Mouse (Mus musculus): Measurements from ENCODE around the gene Mdm1. TPM values are rescaled to one million over a fixed set of nuclear protein-coding genes. Genes with fewer than 3 reads are reported as not detected.
"Not testable (repeated sequence)": the region's sequence is repeated elsewhere in the genome, so short reads cannot be mapped to it uniquely, and the experiment has no call there.

Mdm1 gene
- polyA plus RNA-seq, 1 experiment from 2014 or later: 20.7 TPM

GRCm38 (mm10) chr10:118169212-118169611 lies 27.6 kb downstream of the Mdm1 start:
- H3K36me3 ChIP-seq: peaks cover 21% of the 10 kb centered on the region
- no peak overlapping the region for H3K4me3 ChIP-seq
- no peaks in the 10 kb centered on the region for H3K9me3 ChIP-seq
- no peak overlapping the region for H3K4me2 ChIP-seq
- H3K27ac ChIP-seq: no peak overlapping the region
- H3K4me1 ChIP-seq: no peaks in the 10 kb centered on the region
- WGBS: 78% methylated on average over 12 of the region's 12 CpGs
- no peak overlapping the region for H3K9ac ChIP-seq
- H3K27me3 ChIP-seq: no peaks in the 10 kb centered on the region
- no peak for ATAC-seq (ENCODE audit: insufficient number of reproducible peaks, low FRiP score, low TSS enrichment, low read depth)

- no peak overlapping the region for H3K27ac ChIP-seq
- no peak overlapping the region for H3K4me3 ChIP-seq
- WGBS: 54% methylated on average over 8 of the region's 8 CpGs
- no peaks in the 10 kb centered on the region for H3K9me3 ChIP-seq
- H3K36me3 ChIP-seq: no peaks in the 10 kb centered on the region
- H3K4me1 ChIP-seq: no peaks in the 10 kb centered on the region
- H3K9ac ChIP-seq: no peak overlapping the region
- no peaks in the 10 kb centered on the region for H3K27me3 ChIP-seq
- no peak overlapping the region for H3K4me2 ChIP-seq
- ATAC-seq (ENCODE audit: insufficient number of reproducible peaks, low FRiP score, low TSS enrichment, low read depth): no peak
Observed at GRCm38 (mm10) chr10:118172416-118172815, 30.8 kb downstream of the Mdm1 start.

- H3K4me3 ChIP-seq: no peak overlapping the region
- no peak overlapping the region for H3K9ac ChIP-seq
- H3K36me3 ChIP-seq: no peaks in the 10 kb centered on the region
- 76% methylated on average over 3 of the region's 3 CpGs for WGBS
- H3K27ac ChIP-seq: no peak overlapping the region
- H3K4me2 ChIP-seq: no peak overlapping the region
- no peak for ATAC-seq (ENCODE audit: insufficient number of reproducible peaks, low FRiP score, low TSS enrichment, low read depth)
- no peaks in the 10 kb centered on the region for H3K4me1 ChIP-seq
- H3K27me3 ChIP-seq: no peaks in the 10 kb centered on the region
- no peaks in the 10 kb centered on the region for H3K9me3 ChIP-seq
Observed at GRCm38 (mm10) chr10:118172876-118173275, 31.3 kb downstream of the Mdm1 start.

- H3K36me3 ChIP-seq; H3K4me2 ChIP-seq; H3K27ac ChIP-seq; ATAC-seq (ENCODE audit: insufficient number of reproducible peaks, low FRiP score, low TSS enrichment, low read depth); H3K9ac ChIP-seq; H3K4me3 ChIP-seq; H3K4me1 ChIP-seq; H3K9me3 ChIP-seq; H3K27me3 ChIP-seq: not testable (repeated sequence)
- WGBS: 81% methylated on average over 4 of the region's 4 CpGs
Observed at GRCm38 (mm10) chr10:118175542-118175941, 33.9 kb downstream of the Mdm1 start.

- ATAC-seq (ENCODE audit: insufficient number of reproducible peaks, low FRiP score, low TSS enrichment, low read depth): no peak
- H3K27me3 ChIP-seq: no peaks in the 10 kb centered on the region
- H3K36me3 ChIP-seq: no peaks in the 10 kb centered on the region
- no peaks in the 10 kb centered on the region for H3K4me1 ChIP-seq
- H3K27ac ChIP-seq: no peak overlapping the region
- no peak overlapping the region for H3K4me2 ChIP-seq
- WGBS: 81% methylated on average over 10 of the region's 10 CpGs
- no peak overlapping the region for H3K9ac ChIP-seq
- H3K9me3 ChIP-seq: no peaks in the 10 kb centered on the region
- no peak overlapping the region for H3K4me3 ChIP-seq
Observed at GRCm38 (mm10) chr10:118178735-118179151, 37.1 kb downstream of the Mdm1 start.

GRCm38 (mm10) chr10:118179265-118179664 lies 37.7 kb downstream of the Mdm1 start:
- no peak overlapping the region for H3K4me3 ChIP-seq
- no peak for ATAC-seq (ENCODE audit: insufficient number of reproducible peaks, low FRiP score, low TSS enrichment, low read depth)
- WGBS: 89% methylated on average over 11 of the region's 11 CpGs
- no peaks in the 10 kb centered on the region for H3K36me3 ChIP-seq
- no peaks in the 10 kb centered on the region for H3K27me3 ChIP-seq
- H3K4me1 ChIP-seq: no peaks in the 10 kb centered on the region
- H3K9ac ChIP-seq: no peak overlapping the region
- no peak overlapping the region for H3K27ac ChIP-seq
- H3K9me3 ChIP-seq: no peaks in the 10 kb centered on the region
- no peak overlapping the region for H3K4me2 ChIP-seq

GRCm38 (mm10) chr10:118195150-118195549 lies 53.5 kb downstream of the Mdm1 start:
- not testable (repeated sequence) for H3K27ac ChIP-seq; H3K36me3 ChIP-seq; H3K4me3 ChIP-seq; H3K9me3 ChIP-seq; ATAC-seq (ENCODE audit: insufficient number of reproducible peaks, low FRiP score, low TSS enrichment, low read depth); H3K4me1 ChIP-seq; H3K27me3 ChIP-seq; H3K4me2 ChIP-seq; H3K9ac ChIP-seq
- WGBS: 27% methylated on average over 3 of the region's 3 CpGs

GRCm38 (mm10) chr10:118204642-118205041 lies 63.0 kb downstream of the Mdm1 start, which contains the start of gene Il22:
Gene Il22 (plus strand): TSS chr10:118204942.
- Histone ChIP-seq H3K36me3 (no peaks in the 10 kb centered on the region), H3K4me1 (no peaks in the 10 kb centered on the region), H3K27me3 (no peaks in the 10 kb centered on the region), H3K9me3 (no peaks in the 10 kb centered on the region), H3K4me3 (no peak within 1 kb of the TSS), H3K27ac (no peak within 1 kb of the TSS), H3K9ac (no peak within 1 kb of the TSS), H3K4me2 (no peak within 1 kb of the TSS)
- WGBS: 92% methylated on average over 4 of the region's 4 CpGs
- ATAC-seq (ENCODE audit: insufficient number of reproducible peaks, low FRiP score, low TSS enrichment, low read depth): no peak

- not testable (repeated sequence) for H3K36me3 ChIP-seq; H3K9me3 ChIP-seq; H3K9ac ChIP-seq; H3K27ac ChIP-seq; H3K27me3 ChIP-seq; H3K4me2 ChIP-seq; H3K4me3 ChIP-seq; ATAC-seq (ENCODE audit: insufficient number of reproducible peaks, low FRiP score, low TSS enrichment, low read depth); H3K4me1 ChIP-seq
- WGBS: 79% methylated on average over 2 of the region's 4 CpGs
Observed at GRCm38 (mm10) chr10:118215719-118216393, 74.2 kb downstream of the Mdm1 start.

Other genes with a start within 250 kb of the Mdm1 start
- gene Il22, start 63.1 kb downstream of the Mdm1 start, polyA plus RNA-seq (2015; fragmentation: Nextera tagmentation; extraction: Ambion mirVana): not detected in 2 replicates
- gene Gm32717, start 99.0 kb downstream of the Mdm1 start, polyA plus RNA-seq (2015; fragmentation: Nextera tagmentation; extraction: Ambion mirVana): not detected in 2 replicates
- not detected in 2 replicates for gene Gm32802, start 116.9 kb downstream of the Mdm1 start, polyA plus RNA-seq (2015; fragmentation: Nextera tagmentation; extraction: Ambion mirVana)
- not detected in 2 replicates for gene Iltifb, start 153.2 kb downstream of the Mdm1 start, polyA plus RNA-seq (2015; fragmentation: Nextera tagmentation; extraction: Ambion mirVana)
- not detected in 2 replicates for gene Gm9040, start 185.2 kb downstream of the Mdm1 start, polyA plus RNA-seq (2015; fragmentation: Nextera tagmentation; extraction: Ambion mirVana)
- not detected in 2 replicates for gene Gm9044, start 190.6 kb downstream of the Mdm1 start, polyA plus RNA-seq (2015; fragmentation: Nextera tagmentation; extraction: Ambion mirVana)
- gene Gm9045, start 196.0 kb downstream of the Mdm1 start, polyA plus RNA-seq (2015; fragmentation: Nextera tagmentation; extraction: Ambion mirVana): 0.06 and 0.09 TPM in 2 replicates
- gene Gm9046, start 201.4 kb downstream of the Mdm1 start, polyA plus RNA-seq (2015; fragmentation: Nextera tagmentation; extraction: Ambion mirVana): not detected in 2 replicates
- gene Gm9048, start 206.9 kb downstream of the Mdm1 start, polyA plus RNA-seq (2015; fragmentation: Nextera tagmentation; extraction: Ambion mirVana): not detected in 2 replicates
- 0.06 and 0.09 TPM in 2 replicates for gene Gm9049, start 212.3 kb downstream of the Mdm1 start, polyA plus RNA-seq (2015; fragmentation: Nextera tagmentation; extraction: Ambion mirVana)